Mouse (Mus musculus) testis, adult 2 months (tissue): ENCODE data around the gene Rae1. TPM values are rescaled to one million over a fixed set of nuclear protein-coding genes. Genes with fewer than 3 reads are reported as not detected.

Source experiments
- H3K27ac ChIP-seq: fragments of 200-500 bp; 2 replicates; pipeline ENCODE4 v1.5.1; 2012; ENCODE audit warnings: low read depth, low read length; ENCODE audit not compliant: control insufficient read depth, insufficient read depth
- H3K27me3 ChIP-seq: fragments of 200-500 bp; 2 replicates; pipeline ENCODE4 v1.6.1; 2012; ENCODE audit warnings: mild to moderate bottlenecking, low read length, moderate library complexity; ENCODE audit not compliant: control insufficient read depth, insufficient read depth
- H3K36me3 ChIP-seq: fragments of 200-500 bp; 2 replicates; pipeline ENCODE4 v1.6.1; 2012; ENCODE audit warnings: mild to moderate bottlenecking, low read length; ENCODE audit not compliant: control insufficient read depth, insufficient read depth
- H3K4me1 ChIP-seq: fragments of 200-500 bp; 2 replicates; pipeline ENCODE4 v1.6.1; 2012; ENCODE audit warnings: low read length; ENCODE audit not compliant: control insufficient read depth, insufficient read depth
- H3K4me3 ChIP-seq: fragments of 200-500 bp; 2 replicates; pipeline ENCODE4 v1.5.1; 2012; ENCODE audit warnings: low read depth, mild to moderate bottlenecking, low read length, moderate library complexity, mixed read lengths; ENCODE audit not compliant: control insufficient read depth
- CTCF ChIP-seq: fragments of 200-500 bp; IDR thresholded peaks from 2 replicates; pipeline ENCODE4 v1.5.1; 2012; ENCODE audit warnings: low read depth, mild to moderate bottlenecking, inconsistent platforms, low read length, moderate library complexity; ENCODE audit not compliant: control insufficient read depth, insufficient read depth, insufficient replicate concordance
- POLR2A ChIP-seq: fragments of 200-500 bp; IDR thresholded peaks from 2 replicates; pipeline ENCODE4 v1.6.1; 2012; ENCODE audit warnings: low read depth, mild to moderate bottlenecking, inconsistent platforms, low read length, moderate library complexity; ENCODE audit not compliant: control insufficient read depth
- polyA plus RNA-seq: library from polyadenylated mRNA; depleted of rRNA; stranded (reverse); fragments of >200 nt; gene quantifications from 2 replicates; pipeline ENCODE4 v1.2.3, GENCODE M21; 2012

Rae1 gene
- polyA plus RNA-seq, 1 experiment, result 77.9 TPM

DNA sequence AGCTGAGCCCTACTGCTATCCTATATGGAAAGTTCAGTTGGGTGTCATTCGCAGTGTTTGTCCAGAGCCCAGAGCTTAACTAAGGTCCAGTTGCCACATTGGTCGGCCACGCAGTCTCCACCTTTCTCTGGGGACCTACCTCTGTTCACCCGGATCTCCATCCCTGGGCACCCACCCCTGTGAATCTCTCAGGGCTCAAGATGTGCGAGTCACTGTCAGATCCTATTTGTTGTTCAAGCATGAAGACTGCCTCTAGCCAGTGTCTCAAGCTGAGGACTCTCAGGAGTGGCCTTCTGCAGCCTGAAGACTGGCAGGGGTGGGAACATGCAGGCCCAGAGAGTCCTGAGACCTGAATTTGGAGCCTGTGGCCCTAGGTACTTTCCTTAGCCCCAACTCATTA, 36.1 kb downstream of the Rae1 start:
- Histone ChIP-seq H3K27me3 (no peaks in the 10 kb centered on the region), H3K4me3 (no peak overlapping the region), H3K27ac (no peak overlapping the region), H3K4me1 (peaks cover 2% of the 10 kb centered on the region; the same call in 1 of the 2 replicates), H3K36me3 (no peaks in the 10 kb centered on the region)
- TF ChIP-seq CTCF (no peak), POLR2A (no peak)

DNA sequence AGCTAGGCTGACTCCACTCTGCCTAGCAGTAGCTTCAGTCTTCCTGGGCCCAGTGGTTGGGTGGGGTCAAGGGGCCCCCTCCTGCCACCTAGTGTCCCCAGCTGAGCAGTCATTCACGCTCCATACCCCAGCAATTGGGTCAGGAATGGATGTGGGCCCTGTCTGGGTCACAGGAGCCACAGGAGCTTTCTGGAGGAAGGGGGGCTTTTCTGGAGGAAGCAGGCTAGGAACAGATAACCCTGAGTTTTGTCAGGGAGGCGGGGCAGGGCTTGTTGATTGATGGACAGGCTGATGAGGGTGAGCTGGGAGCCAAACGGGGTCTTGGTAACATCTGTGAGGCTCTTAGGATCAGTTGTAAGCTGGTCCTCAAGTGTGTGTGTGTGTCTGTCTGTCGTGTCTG, 36.7 kb downstream of the Rae1 start:
- Histone ChIP-seq H3K36me3 (no peaks in the 10 kb centered on the region), H3K27ac (no peak overlapping the region), H3K4me1 (peaks cover 2% of the 10 kb centered on the region; the same call in 1 of the 2 replicates), H3K4me3 (no peak overlapping the region), H3K27me3 (no peaks in the 10 kb centered on the region)
- no peak for TF ChIP-seq CTCF
- TF ChIP-seq POLR2A, result no peak

DNA sequence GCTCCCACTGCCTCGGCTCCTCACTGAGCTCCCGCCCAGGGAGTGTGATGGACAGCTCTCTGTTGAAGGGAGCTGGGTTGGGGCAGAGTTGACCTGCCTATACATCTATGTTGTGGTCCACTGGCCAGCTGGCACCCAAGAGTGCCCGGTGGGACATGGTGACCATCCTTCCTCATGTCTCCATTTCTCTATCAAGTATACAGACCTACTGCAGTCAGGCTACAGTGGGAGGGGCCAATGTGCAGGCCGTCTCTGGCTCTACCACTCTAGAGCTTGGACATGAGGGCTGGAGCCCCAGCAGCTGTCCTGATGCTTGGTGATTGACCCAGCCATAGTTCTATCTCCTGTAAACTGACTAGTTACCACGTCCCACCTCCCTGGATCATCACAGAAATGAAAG, 37.4 kb downstream of the Rae1 start:
- Histone ChIP-seq H3K4me1 (peaks cover 2% of the 10 kb centered on the region; the same call in 1 of the 2 replicates), H3K27ac (no peak overlapping the region), H3K36me3 (no peaks in the 10 kb centered on the region), H3K4me3 (no peak overlapping the region), H3K27me3 (no peaks in the 10 kb centered on the region)
- no peak for TF ChIP-seq CTCF
- TF ChIP-seq POLR2A, result no peak

DNA sequence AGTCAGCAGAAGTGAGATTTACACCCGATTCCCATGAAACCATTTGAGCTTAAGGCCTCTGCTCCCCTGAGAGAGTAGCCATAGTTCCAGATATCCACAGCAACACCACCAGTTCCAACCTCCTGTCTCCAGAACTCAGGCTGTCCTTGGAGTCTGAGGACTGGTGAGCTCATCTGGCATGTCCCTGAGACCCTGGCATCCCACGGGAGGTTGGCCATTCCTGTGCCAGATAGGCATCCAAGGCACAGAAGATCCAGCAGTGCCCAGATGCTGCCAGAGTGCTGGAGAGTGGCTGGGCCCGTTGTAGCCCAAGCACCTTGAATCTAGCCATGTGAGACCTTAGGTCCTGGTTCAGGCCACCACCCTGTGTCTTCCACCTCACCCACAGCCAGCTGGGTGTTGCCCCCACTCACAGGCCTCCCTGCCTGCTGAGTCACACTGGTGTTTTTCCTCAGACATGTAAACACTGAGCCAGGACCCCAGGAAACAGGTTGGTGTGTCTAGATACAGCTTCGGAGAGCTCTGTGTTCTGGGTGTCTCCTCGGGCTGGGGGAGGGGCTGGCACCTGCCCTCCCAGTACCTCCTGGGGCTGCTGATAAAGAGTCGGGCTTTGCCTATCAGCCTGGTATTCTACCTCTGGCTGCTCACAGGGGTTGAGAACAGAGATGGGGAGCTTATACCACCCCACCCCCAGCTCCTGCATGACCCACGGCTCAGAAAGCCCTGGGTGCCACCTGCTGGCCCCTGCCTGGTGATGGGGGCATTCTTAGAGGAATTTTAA, 38.1 kb downstream of the Rae1 start:
- no peak overlapping the region for H3K4me3 ChIP-seq
- TF ChIP-seq CTCF (no peak), POLR2A (no peak)
- no peaks in the 10 kb centered on the region for H3K36me3 ChIP-seq
- no peak overlapping the region for H3K27ac ChIP-seq
- peaks cover 2% of the 10 kb centered on the region; the same call in 1 of the 2 replicates for H3K4me1 ChIP-seq
- H3K27me3 ChIP-seq, result no peaks in the 10 kb centered on the region

DNA sequence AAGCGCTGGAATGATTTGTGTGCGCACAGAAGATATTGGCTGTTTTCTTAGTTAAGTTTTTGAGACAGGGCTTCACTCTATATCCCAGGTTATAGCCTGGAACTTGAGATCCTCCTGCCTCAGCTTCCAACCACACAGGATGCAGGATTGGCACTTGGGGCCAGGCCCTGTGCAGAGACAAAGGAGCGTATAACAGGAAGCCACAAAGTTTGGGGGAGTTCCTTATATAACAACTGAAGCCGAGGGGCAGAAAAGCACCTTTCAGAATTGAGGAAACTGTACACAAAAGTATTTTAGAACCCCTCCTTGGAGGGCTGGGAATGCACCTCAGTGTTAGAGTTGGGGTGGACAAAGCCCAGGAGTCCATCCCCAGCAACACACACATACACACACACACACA, 39.1 kb downstream of the Rae1 start:
- no peak overlapping the region for H3K27ac ChIP-seq
- no peaks in the 10 kb centered on the region for H3K36me3 ChIP-seq
- peaks cover 2% of the 10 kb centered on the region; the same call in 1 of the 2 replicates for H3K4me1 ChIP-seq
- no peak overlapping the region for H3K4me3 ChIP-seq
- TF ChIP-seq POLR2A (no peak), CTCF (no peak)
- no peaks in the 10 kb centered on the region for H3K27me3 ChIP-seq

DNA sequence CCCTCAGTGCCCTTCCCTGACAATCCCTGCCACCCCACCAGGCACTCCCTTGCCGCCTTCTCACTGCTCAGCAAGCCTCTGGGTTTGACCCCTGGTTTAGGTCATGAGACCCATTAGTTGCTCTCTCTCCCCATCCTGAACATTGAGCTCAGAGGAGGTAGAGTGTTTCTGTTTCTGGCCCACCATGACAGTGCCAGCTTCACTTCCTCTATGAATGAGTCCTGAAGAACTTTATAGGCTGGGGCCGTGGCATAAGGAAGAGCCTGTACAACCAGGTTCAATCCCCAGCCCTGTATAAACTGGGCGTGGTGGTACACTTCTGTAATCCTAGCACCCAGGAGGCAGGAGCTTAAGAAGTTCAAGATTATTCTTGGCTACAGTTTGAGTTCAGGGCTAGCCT, 40.9 kb downstream of the Rae1 start:
- H3K27ac ChIP-seq, result no peak overlapping the region
- H3K36me3 ChIP-seq, result no peaks in the 10 kb centered on the region
- no peak overlapping the region for H3K4me3 ChIP-seq
- TF ChIP-seq POLR2A (no peak), CTCF (no peak)
- no peaks in the 10 kb centered on the region for H3K27me3 ChIP-seq
- peaks cover 2% of the 10 kb centered on the region; the same call in 1 of the 2 replicates for H3K4me1 ChIP-seq

DNA sequence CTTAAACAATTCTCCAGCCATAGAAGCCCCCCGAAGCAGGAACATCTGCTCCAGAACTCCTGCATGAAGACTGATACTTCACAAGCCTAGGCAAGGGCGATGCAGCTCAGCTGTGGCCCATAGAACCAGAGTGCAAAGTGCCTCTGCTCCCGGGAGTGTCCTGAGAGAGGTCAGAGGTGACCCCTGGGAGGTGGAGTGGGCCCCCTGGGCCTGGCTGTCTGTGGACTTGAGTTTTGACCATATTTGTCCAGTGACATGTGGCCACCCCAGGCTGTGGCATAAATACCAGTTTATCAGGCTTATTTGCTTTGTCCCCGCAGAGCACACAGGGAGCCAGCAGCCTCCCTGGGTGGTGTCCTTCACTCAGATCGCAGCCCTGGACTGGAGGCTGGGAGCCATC, 41.3 kb downstream of the Rae1 start:
- Histone ChIP-seq H3K4me1 (peaks cover 2% of the 10 kb centered on the region; the same call in 1 of the 2 replicates), H3K27ac (no peak overlapping the region)
- TF ChIP-seq CTCF (no peak), POLR2A (no peak)

DNA sequence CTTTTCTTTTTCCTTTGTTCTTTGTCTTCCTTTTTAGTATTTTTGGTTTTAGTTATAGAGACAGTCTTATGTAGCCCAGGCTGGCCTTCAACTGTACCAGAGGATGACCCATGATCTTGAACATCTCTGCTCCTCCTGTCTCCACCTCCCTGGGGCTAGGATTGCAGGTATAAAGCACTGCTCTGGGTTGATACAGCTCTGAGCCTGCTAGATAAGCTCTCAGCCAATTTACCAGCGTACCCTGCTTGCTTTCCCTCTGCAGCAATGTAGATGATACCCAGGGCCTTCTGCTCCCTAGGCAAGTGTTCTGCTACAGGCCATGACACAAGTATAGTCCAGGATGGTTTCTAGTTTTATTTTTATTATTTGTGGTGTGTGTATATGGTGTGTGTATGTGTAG, 42.0 kb downstream of the Rae1 start:
- TF ChIP-seq CTCF (no peak), POLR2A (no peak)
- Histone ChIP-seq H3K27me3 (no peaks in the 10 kb centered on the region), H3K4me3 (no peak overlapping the region), H3K4me1 (peaks cover 2% of the 10 kb centered on the region; the same call in 1 of the 2 replicates), H3K27ac (no peak overlapping the region), H3K36me3 (no peaks in the 10 kb centered on the region)

More for the DNA sequence above, 41.3 kb downstream of the Rae1 start:
- H3K27me3 ChIP-seq, result no peaks in the 10 kb centered on the region
- H3K4me3 ChIP-seq, result no peak overlapping the region
- H3K36me3 ChIP-seq, result no peaks in the 10 kb centered on the region
